Comparison of ENCODE assay signal across 29 mouse cellular contexts in the genomic region with DNA sequence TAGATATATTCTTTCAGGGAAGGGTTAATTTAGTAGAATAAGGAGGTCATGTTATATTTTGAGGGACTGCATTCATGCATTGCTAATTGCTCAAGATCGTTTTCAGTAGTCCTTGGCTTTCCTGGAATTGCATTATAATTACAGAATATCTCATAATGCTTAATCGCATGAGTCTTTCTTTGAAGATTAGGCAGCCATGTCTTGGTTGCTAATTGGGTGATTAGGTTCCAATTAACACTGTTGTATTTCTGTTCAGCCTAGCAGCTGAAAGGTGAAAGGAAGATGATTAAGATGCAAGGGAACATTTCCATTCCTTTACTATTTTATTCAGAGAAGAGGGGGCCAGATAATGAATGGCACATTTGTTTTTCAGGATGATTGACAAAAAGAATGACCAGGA.
A peak's percentile ranks its signal among the peaks of the same experiment; 100 is the strongest.
DNase-seq lines count a peak whose midpoint lies in the region; ATAC-seq and TF ChIP-seq lines count a peak whose summit lies in the region.
"Had no signal": no experiment of that assay in that cellular context is flagged by ENCODE, and none has a peak within 500 bp of the region (broad histone marks: within the 10 kb centered on the region; RNA-seq: fewer than 3 reads in every experiment).

No protein-coding gene starts in this region.

- peak; percentile 87 for ATAC-seq in forebrain, embryonic 11.5 days (replicated peaks; ENCODE audit: low FRiP score)
- no peak for ATAC-seq in forebrain, postnatal 0 days
- ATAC-seq in forebrain, embryonic 14.5 days, result peak; percentile 76; the same call in 1 of the 2 replicates
- ATAC-seq in lung, postnatal 0 days, result no peak
- ATAC-seq: hindbrain, embryonic 16.5 days; intestine, embryonic 15.5 days; Patski had no signal

- no peak overlapping the region for H3K27ac ChIP-seq in forebrain, embryonic 11.5 days (ENCODE audit: low read depth, low read length)
- H3K27ac ChIP-seq in forebrain, postnatal 0 days (ENCODE audit: low read depth, low read length), result no peak overlapping the region
- H3K27ac ChIP-seq in forebrain, embryonic 14.5 days (ENCODE audit: low read depth, low read length), result no peak overlapping the region
- no peak overlapping the region for H3K27ac ChIP-seq in forebrain, embryonic 10.5 days
- no peak overlapping the region for H3K27ac ChIP-seq in lung, postnatal 0 days (ENCODE audit: low read length)
- H3K27ac ChIP-seq: embryonic facial prominence, embryonic 10.5 days; embryonic facial prominence, embryonic 13.5 days; gastrocnemius, adult 2 months; heart, embryonic 15.5 days; hindbrain, embryonic 10.5 days; hindbrain, embryonic 13.5 days; intestine, embryonic 15.5 days had no signal

- no peak for TF ChIP-seq EP300 in lung, postnatal 0 days (IDR thresholded peaks at IDR 0.05)

- WGBS in forebrain, embryonic 11.5 days, result 29% methylated on average over 2 of the region's 2 CpGs
- WGBS in forebrain, postnatal 0 days, result 16% methylated on average over 2 of the region's 2 CpGs
- 4% methylated on average over 2 of the region's 2 CpGs for WGBS in forebrain, embryonic 14.5 days
- 51% methylated on average over 2 of the region's 2 CpGs for WGBS in forebrain, embryonic 10.5 days
- WGBS in lung, postnatal 0 days, result 79% methylated on average over 2 of the region's 2 CpGs

- no peak overlapping the region for H3K9ac ChIP-seq in forebrain, embryonic 11.5 days (ENCODE audit: low read length)
- H3K9ac ChIP-seq in forebrain, postnatal 0 days, result no peak overlapping the region
- no peak overlapping the region for H3K9ac ChIP-seq in forebrain, embryonic 14.5 days (ENCODE audit: low read length)
- no peak overlapping the region for H3K9ac ChIP-seq in lung, postnatal 0 days (replicated peaks; ENCODE audit: low read depth)
- H3K9ac ChIP-seq: embryonic facial prominence, embryonic 13.5 days; heart, embryonic 12.5 days; heart, embryonic 15.5 days; hindbrain, embryonic 13.5 days; intestine, embryonic 15.5 days had no signal

- H3K4me2 ChIP-seq in forebrain, embryonic 11.5 days (ENCODE audit: low read depth, low read length, severe bottlenecking), result no peak overlapping the region
- H3K4me2 ChIP-seq in forebrain, postnatal 0 days (ENCODE audit: low read depth), result no peak overlapping the region
- no peak overlapping the region for H3K4me2 ChIP-seq in forebrain, embryonic 14.5 days (ENCODE audit: low read length)
- no peak overlapping the region for H3K4me2 ChIP-seq in lung, postnatal 0 days (replicated peaks; ENCODE audit: low read depth, low read length)
- H3K4me2 ChIP-seq: embryonic facial prominence, embryonic 13.5 days; heart, embryonic 12.5 days; heart, embryonic 15.5 days; hindbrain, embryonic 13.5 days; intestine, embryonic 15.5 days had no signal

- peaks cover 3% of the 10 kb centered on the region; the same call in 1 of the 2 replicates for H3K27me3 ChIP-seq in forebrain, embryonic 11.5 days (ENCODE audit: control insufficient read depth, insufficient read depth, low read length)
- no peaks in the 10 kb centered on the region for H3K27me3 ChIP-seq in forebrain, postnatal 0 days (ENCODE audit: insufficient read depth, low read length)
- no peaks in the 10 kb centered on the region for H3K27me3 ChIP-seq in forebrain, embryonic 14.5 days (replicated peaks; ENCODE audit: control insufficient read depth, insufficient read depth, low read length)
- H3K27me3 ChIP-seq in forebrain, embryonic 10.5 days (ENCODE audit: poor library complexity, severe bottlenecking), result peaks cover 81% of the 10 kb centered on the region
- H3K27me3 ChIP-seq in lung, postnatal 0 days (replicated peaks; ENCODE audit: insufficient read depth, low read length), result no peaks in the 10 kb centered on the region
- H3K27me3 ChIP-seq: embryonic facial prominence, embryonic 13.5 days; heart, embryonic 12.5 days; heart, embryonic 15.5 days; hindbrain, embryonic 13.5 days; intestine, embryonic 15.5 days; Patski had no signal

- H3K36me3 ChIP-seq in forebrain, embryonic 11.5 days (ENCODE audit: control insufficient read depth, insufficient read depth, low read length), result no peaks in the 10 kb centered on the region; the same call in 1 of the 2 replicates
- peaks cover 13% of the 10 kb centered on the region for H3K36me3 ChIP-seq in forebrain, postnatal 0 days (ENCODE audit: insufficient read depth)
- peaks cover 34% of the 10 kb centered on the region for H3K36me3 ChIP-seq in forebrain, embryonic 14.5 days (ENCODE audit: control insufficient read depth, insufficient read depth, low read length)
- peaks cover 17% of the 10 kb centered on the region; the same call in 1 of the 2 replicates for H3K36me3 ChIP-seq in forebrain, embryonic 10.5 days (replicated peaks)
- peaks cover 37% of the 10 kb centered on the region for H3K36me3 ChIP-seq in lung, postnatal 0 days (ENCODE audit: insufficient read depth, low read length)

- TF ChIP-seq CTCF in forebrain, postnatal 0 days (IDR thresholded peaks at IDR 0.05; ENCODE audit: low read depth), result no peak
- no peak for TF ChIP-seq CTCF in lung, postnatal 0 days (IDR thresholded peaks at IDR 0.05)

- no peak overlapping the region for H3K4me3 ChIP-seq in forebrain, embryonic 11.5 days (ENCODE audit: low read depth, low read length)
- H3K4me3 ChIP-seq in forebrain, postnatal 0 days (ENCODE audit: low read depth, low read length), result no peak overlapping the region
- H3K4me3 ChIP-seq in forebrain, embryonic 14.5 days (ENCODE audit: low read depth, low read length), result no peak overlapping the region
- no peak overlapping the region for H3K4me3 ChIP-seq in forebrain, embryonic 10.5 days
- no peak overlapping the region for H3K4me3 ChIP-seq in lung, postnatal 0 days (ENCODE audit: low read depth, low read length)
- H3K4me3 ChIP-seq: embryonic facial prominence, embryonic 10.5 days; embryonic facial prominence, embryonic 13.5 days; erythroblast, embryonic 14.5 days; gastrocnemius, adult 2 months; heart, embryonic 12.5 days; heart, embryonic 15.5 days; hindbrain, embryonic 10.5 days; hindbrain, embryonic 13.5 days; intestine, embryonic 15.5 days had no signal

- no peak for DNase-seq in forebrain, embryonic 11.5 days (ENCODE audit: low spot score)
- DNase-seq in forebrain, postnatal 0 days, result no peak
- peak; percentile 81 for DNase-seq in forebrain, embryonic 14.5 days (ENCODE audit: low spot score)
- DNase-seq in forebrain, embryonic 10.5 days (ENCODE audit: extremely low spot score, low spot score), result no peak
- peak; percentile 5 for DNase-seq in c-Kit-positive CD71-positive TER-119-negative erythroid progenitor cells, embryonic 14.5 days (ENCODE audit: low read depth)
- peak; percentile 5 for DNase-seq in retina, postnatal 7 days (ENCODE audit: low read depth, low spot score)
- no peak for DNase-seq in kidney, adult 11 months
- no peak for DNase-seq in lung, postnatal 0 days (ENCODE audit: low spot score)
- DNase-seq: adrenal gland, postnatal 10 days; adrenal gland, postnatal 36 days; cerebellum, adult 11-12 months; cerebellum, adult 8-10 months; cerebellum, postnatal 10 days; cerebellum, postnatal 36 days; embryo, embryonic 11 days; gastrocnemius, adult 2 months; gastrocnemius, postnatal 14 days; heart, postnatal 10 days; heart, postnatal 36 days had no signal

- H3K4me1 ChIP-seq in forebrain, embryonic 11.5 days (replicated peaks; ENCODE audit: control insufficient read depth, insufficient read depth, low read length), result no peaks in the 10 kb centered on the region; the same call in 1 of the 2 replicates
- H3K4me1 ChIP-seq in forebrain, postnatal 0 days (ENCODE audit: insufficient read depth), result no peaks in the 10 kb centered on the region
- peaks cover 8% of the 10 kb centered on the region; the same call in 1 of the 2 replicates for H3K4me1 ChIP-seq in forebrain, embryonic 14.5 days (ENCODE audit: control insufficient read depth, insufficient read depth, low read length)
- H3K4me1 ChIP-seq in forebrain, embryonic 10.5 days, result peaks cover 17% of the 10 kb centered on the region
- no peaks in the 10 kb centered on the region for H3K4me1 ChIP-seq in lung, postnatal 0 days (ENCODE audit: insufficient read depth, low read depth, low read length)
- H3K4me1 ChIP-seq: embryonic facial prominence, embryonic 10.5 days; embryonic facial prominence, embryonic 13.5 days; heart, embryonic 12.5 days; heart, embryonic 15.5 days; hindbrain, embryonic 10.5 days; hindbrain, embryonic 13.5 days; intestine, embryonic 15.5 days had no signal

- H3K9me3 ChIP-seq in forebrain, embryonic 11.5 days (ENCODE audit: control insufficient read depth, low read length), result no peaks in the 10 kb centered on the region
- no peaks in the 10 kb centered on the region for H3K9me3 ChIP-seq in forebrain, postnatal 0 days (ENCODE audit: low read length)
- H3K9me3 ChIP-seq in forebrain, embryonic 14.5 days (replicated peaks; ENCODE audit: control insufficient read depth, low read length), result no peaks in the 10 kb centered on the region
- H3K9me3 ChIP-seq in forebrain, embryonic 10.5 days, result no peaks in the 10 kb centered on the region
- no peaks in the 10 kb centered on the region for H3K9me3 ChIP-seq in lung, postnatal 0 days (ENCODE audit: low read length)
- H3K9me3 ChIP-seq: embryonic facial prominence, embryonic 10.5 days; embryonic facial prominence, embryonic 13.5 days; heart, embryonic 12.5 days; heart, embryonic 15.5 days; hindbrain, embryonic 10.5 days; hindbrain, embryonic 13.5 days; intestine, embryonic 15.5 days had no signal

Comparison
In these comparisons a context has a peak if more than half of its experiments do, and no peak if none do; other contexts are left out.
1. ATAC-seq: peak in forebrain, embryonic 11.5 days (single experiment) and forebrain, embryonic 14.5 days (single experiment); none in forebrain, postnatal 0 days (single experiment) and lung, postnatal 0 days (single experiment).
2. DNase-seq: peak in forebrain, embryonic 14.5 days (single experiment), c-Kit-positive CD71-positive TER-119-negative erythroid progenitor cells, embryonic 14.5 days (single experiment) and retina, postnatal 7 days (single experiment); none in forebrain, embryonic 11.5 days (single experiment), forebrain, postnatal 0 days (single experiment), forebrain, embryonic 10.5 days (single experiment), kidney, adult 11 months (single experiment) and lung, postnatal 0 days (single experiment).